Mouse (Mus musculus) lung, embryonic 15.5 days (tissue): ENCODE results near the gene Ptger1. TPM values are rescaled to one million over a fixed set of nuclear protein-coding genes. Genes with fewer than 3 reads are reported as not detected.
A peak's percentile ranks its signal among the peaks of the same experiment; 100 is the strongest.

Experiments used
- ATAC-seq: fragments of 200-750 bp; cut with Nextera tagmentation; 2 replicates; pipeline ENCODE4 v1.8.0; 2017; ENCODE audit warnings: moderate number of reproducible peaks, borderline replicate concordance; ENCODE audit not compliant: low FRiP score, low TSS enrichment; ENCODE audit errors: extremely low read depth
- H3K27ac ChIP-seq: fragments of 300-500 bp; sonication (generic); 2 replicates; pipeline ENCODE4 v1.5.1; 2015; ENCODE audit warnings: moderate library complexity, mild to moderate bottlenecking, inconsistent platforms
- H3K27me3 ChIP-seq: fragments of 300-500 bp; sonication (generic); 2 replicates; pipeline ENCODE4 v1.6.1; 2015; ENCODE audit warnings: inconsistent platforms
- H3K36me3 ChIP-seq: fragments of 300-500 bp; sonication (generic); 2 replicates; pipeline ENCODE4 v1.6.1; 2015; ENCODE audit warnings: inconsistent platforms
- H3K4me1 ChIP-seq: fragments of 300-500 bp; sonication (generic); 2 replicates; pipeline ENCODE4 v1.6.1; 2015; ENCODE audit warnings: inconsistent platforms
- H3K4me2 ChIP-seq: fragments of 300-500 bp; sonication (generic); 2 replicates; pipeline ENCODE4 v1.6.1; 2015; ENCODE audit warnings: inconsistent platforms, mild to moderate bottlenecking, moderate library complexity
- H3K4me3 ChIP-seq: fragments of 300-500 bp; sonication (generic); 2 replicates; pipeline ENCODE4 v1.5.1; 2015; ENCODE audit warnings: mild to moderate bottlenecking, inconsistent platforms
- H3K9ac ChIP-seq: fragments of 300-500 bp; sonication (generic); 2 replicates; pipeline ENCODE4 v1.6.1; 2015; ENCODE audit warnings: inconsistent platforms
- H3K9me3 ChIP-seq: fragments of 300-500 bp; sonication (generic); 2 replicates; pipeline ENCODE4 v1.6.1; 2016; ENCODE audit warnings: inconsistent platforms
- WGBS: fragments of 180-500 bp; shearing (Covaris S2); methylation state at CpG from one replicate; pipeline ENCODE4 v1.1.7; 2015; 5-methylcytosine and 5-hydroxymethylcytosine counted together
- polyA plus RNA-seq: library from polyadenylated mRNA; unstranded; fragments of >200 nt; fragmentation: Nextera tagmentation; extraction: Ambion mirVana; gene quantifications from 2 replicates; pipeline ENCODE4 v1.2.1, GENCODE M21; 2015

The Ptger1 gene
- polyA plus RNA-seq, 1 experiment from 2014 or later = 1.2 TPM

- ATAC-seq = no peak
- Histone ChIP-seq H3K4me3 (no peak overlapping the region), H3K27ac (no peak overlapping the region), H3K36me3 (peaks cover 63% of the 10 kb centered on the region), H3K9ac (no peak overlapping the region), H3K4me1 (peaks cover 14% of the 10 kb centered on the region; the same call in 1 of the 2 replicates), H3K4me2 (no peak overlapping the region), H3K27me3 (no peaks in the 10 kb centered on the region), H3K9me3 (no peaks in the 10 kb centered on the region)
- 92% methylated on average over 12 of the region's 12 CpGs for WGBS
Observed at GRCm38 (mm10) chr8:83679866-83680265, 13.4 kb downstream of the Ptger1 start.

DNA sequence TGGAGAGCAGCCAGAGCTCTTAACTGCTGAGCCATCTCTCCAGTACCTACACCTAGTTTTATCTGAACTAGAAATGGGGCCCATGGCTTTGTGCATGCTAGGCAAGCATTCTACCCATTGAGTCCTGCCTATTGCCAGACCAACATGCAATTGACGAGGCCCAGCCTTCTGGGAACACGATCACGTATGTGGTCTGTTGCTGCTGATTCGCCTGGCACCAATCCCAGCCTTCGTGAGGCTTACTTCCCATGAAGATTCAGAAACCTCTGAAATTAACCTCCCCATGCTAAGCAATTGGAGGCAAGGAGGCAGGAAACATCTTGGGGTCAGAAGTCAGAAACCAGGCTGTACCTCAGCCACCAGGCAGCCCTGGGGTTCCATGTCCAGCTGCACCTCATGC is 14.1 kb downstream of the Ptger1 start:
- no peak overlapping the region for H3K4me3 ChIP-seq
- peak overlapping the region; percentile 83 for H3K27ac ChIP-seq
- H3K4me1 ChIP-seq = peaks cover 14% of the 10 kb centered on the region; the same call in 1 of the 2 replicates
- no peak overlapping the region for H3K4me2 ChIP-seq
- WGBS = 52% methylated on average over 5 of the region's 5 CpGs
- H3K9ac ChIP-seq = no peak overlapping the region
- no peaks in the 10 kb centered on the region for H3K27me3 ChIP-seq
- no peaks in the 10 kb centered on the region for H3K9me3 ChIP-seq
- peaks cover 64% of the 10 kb centered on the region for H3K36me3 ChIP-seq
- ATAC-seq = no peak

DNA sequence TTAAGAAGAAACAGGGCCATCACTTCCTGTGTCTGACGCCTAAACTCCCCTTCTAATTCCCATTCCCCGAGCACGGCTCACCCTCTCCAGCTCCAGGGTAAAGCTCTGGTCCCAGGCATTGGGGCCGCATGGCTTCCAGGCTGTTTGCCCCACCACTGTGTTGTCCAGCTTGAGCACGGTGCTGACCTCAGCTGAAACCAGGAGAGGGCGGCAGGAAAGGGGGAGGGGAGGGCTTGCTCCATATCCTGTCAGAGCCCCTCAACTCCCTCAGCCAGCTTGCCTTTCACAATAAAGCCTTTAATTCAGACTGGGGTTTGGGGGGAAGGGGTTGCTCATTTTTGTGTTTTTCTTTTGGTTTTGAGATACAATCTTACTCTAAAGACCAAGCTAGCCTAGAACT is 14.6 kb downstream of the Ptger1 start:
- ATAC-seq = peak; percentile 56; the same call in 1 of the 2 replicates
- Histone ChIP-seq H3K9me3 (no peaks in the 10 kb centered on the region), H3K4me3 (no peak overlapping the region), H3K4me2 (no peak overlapping the region), H3K27ac (peak overlapping the region; percentile 83), H3K27me3 (no peaks in the 10 kb centered on the region), H3K4me1 (peaks cover 14% of the 10 kb centered on the region; the same call in 1 of the 2 replicates), H3K36me3 (peaks cover 64% of the 10 kb centered on the region), H3K9ac (no peak overlapping the region)
- 16% methylated on average over 6 of the region's 6 CpGs for WGBS

DNA sequence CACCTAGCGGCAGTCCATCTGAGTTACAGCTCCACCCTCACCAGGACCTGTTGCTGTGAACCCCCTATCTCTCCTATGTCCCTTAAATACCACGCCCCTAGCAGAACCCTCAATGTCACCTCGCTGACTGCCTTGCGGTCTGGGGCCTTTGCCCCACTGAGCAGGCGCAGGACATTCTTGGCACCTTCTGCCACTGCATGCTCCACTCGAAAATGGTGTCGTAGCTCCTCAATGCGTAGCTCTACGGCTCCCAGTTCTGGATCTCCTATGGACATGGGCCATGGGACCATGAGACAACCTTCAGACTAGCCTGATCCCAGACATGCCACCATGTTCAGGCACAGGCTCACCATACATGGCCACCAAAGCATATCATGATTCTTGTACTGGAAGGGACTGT is 18.0 kb downstream of the Ptger1 start:
- no peak overlapping the region for H3K4me2 ChIP-seq
- ATAC-seq = no peak
- no peak overlapping the region for H3K9ac ChIP-seq
- H3K27me3 ChIP-seq = no peaks in the 10 kb centered on the region
- WGBS = 90% methylated on average over 9 of the region's 9 CpGs
- no peak overlapping the region for H3K4me3 ChIP-seq
- H3K9me3 ChIP-seq = no peaks in the 10 kb centered on the region
- H3K4me1 ChIP-seq = peaks cover 14% of the 10 kb centered on the region; the same call in 1 of the 2 replicates
- H3K27ac ChIP-seq = no peak overlapping the region
- H3K36me3 ChIP-seq = peaks cover 45% of the 10 kb centered on the region

DNA sequence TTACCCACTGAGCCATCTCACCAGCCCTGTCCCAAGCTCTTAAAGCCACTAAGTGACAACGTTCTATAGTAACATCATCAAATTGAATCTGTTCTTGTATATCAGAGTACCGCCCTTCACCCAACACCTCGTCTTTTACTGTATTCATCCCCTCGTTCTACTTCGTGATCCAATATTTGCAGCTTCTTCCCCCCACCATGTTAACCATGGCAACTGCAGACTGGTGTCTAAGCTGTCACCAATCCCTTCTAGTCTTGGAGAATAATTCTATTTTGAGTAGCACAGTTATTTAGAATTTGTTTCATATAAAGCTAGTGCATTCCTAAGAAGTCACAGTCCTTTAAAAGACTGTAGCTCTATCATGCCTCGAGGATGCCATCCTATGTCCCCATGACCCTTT is 22.8 kb downstream of the Ptger1 start:
- no peaks in the 10 kb centered on the region for H3K27me3 ChIP-seq
- ATAC-seq = no peak
- WGBS = 81% methylated on average over 6 of the region's 6 CpGs
- H3K4me1 ChIP-seq = 0 out of 2 replicates have a peak, but pooled peaks cover 4% of the 10 kb centered on the region
- no peak overlapping the region for H3K27ac ChIP-seq
- no peak overlapping the region for H3K9ac ChIP-seq
- H3K36me3 ChIP-seq = peaks cover 41% of the 10 kb centered on the region
- no peaks in the 10 kb centered on the region for H3K9me3 ChIP-seq
- no peak overlapping the region for H3K4me3 ChIP-seq
- no peak overlapping the region for H3K4me2 ChIP-seq

DNA sequence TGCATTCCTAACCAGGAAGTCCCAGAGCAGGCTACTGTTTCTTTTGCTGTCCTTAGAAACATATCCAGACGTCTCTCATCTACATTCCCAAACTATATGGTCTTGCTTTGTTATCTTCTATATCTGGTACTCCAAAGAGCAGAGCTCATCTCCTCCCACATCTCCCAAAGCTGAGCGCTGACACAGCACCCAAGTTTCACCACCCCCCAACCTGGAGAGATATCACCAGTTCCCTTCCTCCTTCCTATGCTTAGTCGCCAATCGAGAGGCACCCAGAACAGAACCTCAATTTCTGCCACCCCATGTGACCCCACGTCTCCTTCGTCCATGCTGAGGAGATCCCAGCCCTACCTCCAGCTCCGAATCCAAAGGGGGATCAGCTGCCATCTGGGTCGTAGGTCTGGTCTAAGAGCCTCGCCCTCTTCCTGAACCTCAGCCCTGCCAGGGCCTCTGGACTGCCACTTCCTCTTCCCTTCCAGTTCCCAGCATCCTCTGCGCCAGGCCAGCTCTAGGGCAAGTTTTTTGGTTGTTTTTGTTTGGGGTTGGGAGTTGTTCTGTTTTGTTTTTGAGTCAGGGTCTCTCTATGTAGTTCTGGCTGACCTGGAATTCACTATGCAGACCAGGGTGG is 27.2 kb downstream of the Ptger1 start:
- WGBS = 71% methylated on average over 10 of the region's 10 CpGs

DNA sequence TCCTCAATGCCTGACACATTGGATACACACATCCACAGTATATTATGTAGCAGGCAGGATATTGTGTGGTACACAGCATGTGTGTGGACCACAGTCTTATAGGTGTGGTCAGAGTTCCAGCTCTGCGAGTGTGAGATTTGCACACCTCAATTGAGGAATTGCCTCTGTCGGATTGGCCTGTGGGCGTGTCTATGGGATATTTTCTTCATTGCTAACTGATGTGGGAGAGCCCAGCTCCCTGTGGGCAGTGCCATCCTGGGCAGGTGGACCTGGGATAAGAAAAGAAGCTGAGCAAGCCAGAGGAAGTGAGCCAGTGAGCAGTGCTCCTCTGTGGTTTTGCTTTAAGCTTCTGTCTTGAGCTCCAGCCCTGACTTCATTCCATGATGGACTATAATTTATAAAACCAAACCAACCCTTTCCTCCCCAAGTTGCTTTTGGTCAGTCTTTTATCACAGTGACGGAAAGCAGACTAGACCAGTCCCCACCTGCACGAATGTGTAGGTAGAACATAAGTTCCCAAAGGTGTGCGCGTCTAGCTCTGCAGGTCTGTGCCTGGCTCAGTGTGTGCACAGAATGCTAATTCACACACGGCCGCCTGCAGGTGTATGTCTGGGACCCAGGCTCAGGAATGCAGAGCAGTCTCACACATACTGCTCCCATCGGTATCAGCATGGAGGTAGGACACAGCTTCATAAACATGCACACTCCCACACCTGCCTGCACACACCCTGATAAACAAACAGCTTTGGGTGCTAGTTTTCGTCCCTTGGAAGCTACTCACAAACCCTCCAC is 28.1 kb downstream of the Ptger1 start:
- H3K4me2 ChIP-seq = no peak overlapping the region
- no peak overlapping the region for H3K27ac ChIP-seq
- H3K4me1 ChIP-seq = peaks cover 39% of the 10 kb centered on the region
- no peak overlapping the region for H3K4me3 ChIP-seq
- no peak overlapping the region for H3K9ac ChIP-seq
- 73% methylated on average over 11 of the region's 11 CpGs for WGBS
- ATAC-seq = no peak
- peaks cover 24% of the 10 kb centered on the region for H3K36me3 ChIP-seq
- no peaks in the 10 kb centered on the region for H3K27me3 ChIP-seq
- no peaks in the 10 kb centered on the region for H3K9me3 ChIP-seq

More for the DNA sequence above, 27.2 kb downstream of the Ptger1 start:
- H3K36me3 ChIP-seq = peaks cover 26% of the 10 kb centered on the region
- H3K27me3 ChIP-seq = no peaks in the 10 kb centered on the region
- H3K27ac ChIP-seq = no peak overlapping the region
- H3K4me2 ChIP-seq = no peak overlapping the region
- no peak overlapping the region for H3K9ac ChIP-seq
- peaks cover 35% of the 10 kb centered on the region for H3K4me1 ChIP-seq
- no peak overlapping the region for H3K4me3 ChIP-seq
- no peaks in the 10 kb centered on the region for H3K9me3 ChIP-seq
- ATAC-seq = no peak

- H3K4me3 ChIP-seq = no peak overlapping the region
- no peak overlapping the region; the same call in 1 of the 2 replicates for H3K27ac ChIP-seq
- no peak for ATAC-seq
- no peaks in the 10 kb centered on the region for H3K9me3 ChIP-seq
- H3K9ac ChIP-seq = no peak overlapping the region
- 74% methylated on average over 11 of the region's 17 CpGs for WGBS
- peaks cover 22% of the 10 kb centered on the region for H3K36me3 ChIP-seq
- H3K4me2 ChIP-seq = no peak overlapping the region
- peaks cover 47% of the 10 kb centered on the region for H3K4me1 ChIP-seq
- H3K27me3 ChIP-seq = no peaks in the 10 kb centered on the region
Observed at GRCm38 (mm10) chr8:83695351-83696106, 29.1 kb downstream of the Ptger1 start.

DNA sequence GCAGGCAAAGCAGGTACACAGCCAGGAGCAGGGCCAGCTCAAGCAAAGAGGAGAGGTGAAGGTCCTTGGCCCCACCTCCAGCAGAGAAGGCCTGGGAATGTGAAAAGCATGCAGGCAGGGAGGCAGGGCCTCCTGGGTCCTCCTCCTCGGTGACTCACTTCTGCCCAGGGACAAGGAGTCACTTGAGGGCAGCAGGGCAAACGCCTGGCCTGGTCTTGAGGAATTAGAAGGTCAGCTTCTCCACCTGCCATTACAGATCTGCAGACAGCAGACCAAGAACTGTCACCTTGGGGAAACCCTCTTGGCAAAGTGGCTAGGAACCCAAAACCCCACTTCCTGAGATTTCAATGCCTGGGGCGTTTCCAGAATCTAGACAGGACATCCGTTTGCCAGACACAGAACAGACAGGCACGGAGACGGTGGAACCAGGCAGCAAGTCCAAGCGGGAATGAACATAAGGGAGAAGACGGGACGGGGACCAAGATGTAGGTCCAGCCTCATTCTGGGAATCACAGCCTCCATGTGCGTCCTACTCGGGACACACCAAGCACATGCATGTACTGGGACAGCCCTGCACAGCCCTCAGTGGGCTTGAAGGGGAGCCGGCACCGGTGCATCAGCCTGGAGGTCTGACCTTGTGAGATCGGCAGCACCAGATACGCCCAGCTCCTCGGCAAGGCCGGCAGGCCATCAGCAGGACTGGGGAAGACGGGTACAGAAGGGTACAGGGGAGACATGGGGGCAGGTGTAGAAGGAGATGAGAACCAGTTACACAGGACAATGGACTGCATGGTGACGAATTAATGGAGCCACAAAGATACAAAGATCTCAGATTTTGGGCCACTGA is 31.1 kb downstream of the Ptger1 start:
- peak overlapping the region; percentile 94 for H3K4me2 ChIP-seq
- no peaks in the 10 kb centered on the region for H3K27me3 ChIP-seq
- peaks cover 1% of the 10 kb centered on the region; the same call in 1 of the 2 replicates for H3K36me3 ChIP-seq
- peaks cover 47% of the 10 kb centered on the region for H3K4me1 ChIP-seq
- 43% methylated on average over 19 of the region's 19 CpGs for WGBS
- peak overlapping the region; percentile 89 for H3K27ac ChIP-seq
- H3K9ac ChIP-seq = peak overlapping the region; percentile 96
- ATAC-seq = no peak
- no peaks in the 10 kb centered on the region for H3K9me3 ChIP-seq
- H3K4me3 ChIP-seq = peak overlapping the region; percentile 85

GRCm38 (mm10) chr8:83698291-83698660 is 31.8 kb downstream of the Ptger1 start:
- peak overlapping the region; percentile 94 for H3K4me2 ChIP-seq
- 3% methylated on average over 15 of the region's 15 CpGs for WGBS
- peak; percentile 12; the same call in 1 of the 2 replicates for ATAC-seq
- H3K27me3 ChIP-seq = no peaks in the 10 kb centered on the region
- no peaks in the 10 kb centered on the region for H3K36me3 ChIP-seq
- H3K4me3 ChIP-seq = peak overlapping the region; percentile 85
- peak overlapping the region; percentile 89 for H3K27ac ChIP-seq
- H3K9ac ChIP-seq = peak overlapping the region; percentile 96
- peaks cover 47% of the 10 kb centered on the region for H3K4me1 ChIP-seq
- H3K9me3 ChIP-seq = no peaks in the 10 kb centered on the region
